Mouse (Mus musculus): ENCODE data around the gene Dip2c.

The Dip2c gene

DNA sequence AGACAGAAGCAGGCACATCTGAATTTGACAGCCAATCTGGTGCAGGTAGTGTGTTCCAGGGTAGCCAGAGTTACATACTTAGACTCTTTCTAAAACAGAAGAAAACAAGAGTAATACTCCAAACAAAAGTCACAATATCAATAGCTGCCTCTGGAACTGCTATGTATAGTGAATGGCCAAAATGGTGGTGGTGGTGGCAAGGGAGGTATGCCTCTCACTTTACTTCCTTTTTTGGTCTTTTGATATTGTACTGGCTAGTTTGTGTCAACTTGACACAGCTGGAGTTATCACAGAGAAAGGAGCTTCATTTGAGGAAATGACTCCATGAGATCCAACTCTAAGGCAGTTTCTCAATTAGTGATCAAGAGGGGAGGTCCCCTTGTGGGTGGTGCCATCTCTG lies 148.1 kb downstream of the Dip2c start:
- no peak for DNase-seq (ENCODE audit: low spot score in 2 of 2)

- no peak for DNase-seq (ENCODE audit: low spot score in 2 of 2)
Measured at GRCm38 (mm10) chr13:9426267-9426666, 149.9 kb downstream of the Dip2c start.

DNA sequence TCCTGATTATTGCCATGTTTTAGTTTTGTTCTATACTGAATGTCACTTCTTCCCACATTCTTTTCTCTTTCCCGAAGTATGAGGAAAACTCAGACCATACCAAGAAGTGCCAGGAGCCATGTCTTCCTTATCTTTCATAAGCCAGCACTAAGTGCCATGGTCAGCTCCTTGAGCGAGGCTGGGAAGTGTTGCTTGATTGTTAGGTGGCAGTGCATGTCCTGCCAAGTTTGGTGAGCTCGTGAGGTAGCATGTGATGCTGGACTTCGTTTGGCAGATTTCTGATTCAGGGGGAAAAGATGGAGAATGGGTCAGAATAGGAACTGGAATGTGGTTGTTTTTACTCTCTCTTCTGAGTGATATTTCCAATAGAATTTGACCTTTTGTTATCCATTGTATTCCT lies 150.5 kb downstream of the Dip2c start:
- DNase-seq (ENCODE audit: low spot score in 2 of 2): no peak

DNA sequence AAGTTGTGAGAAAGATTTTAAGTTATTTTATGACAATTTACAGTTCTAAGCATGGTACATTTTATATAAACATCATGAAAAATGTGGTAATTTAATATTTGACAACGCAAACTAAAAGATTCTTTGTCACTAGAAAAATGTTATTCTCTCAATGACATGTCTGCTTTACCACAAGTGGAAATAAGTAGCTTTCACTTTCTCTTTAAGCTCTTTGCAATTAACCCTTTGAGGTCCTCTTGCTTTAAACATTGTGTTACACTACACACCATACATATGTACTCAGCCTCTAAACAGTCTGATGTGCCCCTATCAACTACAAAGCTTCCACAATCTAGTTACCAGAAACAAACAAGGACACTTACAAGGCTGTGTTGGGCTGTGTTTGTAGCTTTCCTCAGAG lies 153.6 kb downstream of the Dip2c start:
- no peak for DNase-seq (ENCODE audit: low spot score in 2 of 2)

GRCm38 (mm10) chr13:9430724-9431123 lies 154.4 kb downstream of the Dip2c start:
- DNase-seq (ENCODE audit: low spot score in 2 of 2): no peak

- no peak for DNase-seq (ENCODE audit: low spot score in 2 of 2)
Measured at GRCm38 (mm10) chr13:9431441-9431840, 155.1 kb downstream of the Dip2c start.

GRCm38 (mm10) chr13:9443066-9443465 lies 166.7 kb downstream of the Dip2c start:
- DNase-seq (ENCODE audit: low spot score in 2 of 2): no peak

DNA sequence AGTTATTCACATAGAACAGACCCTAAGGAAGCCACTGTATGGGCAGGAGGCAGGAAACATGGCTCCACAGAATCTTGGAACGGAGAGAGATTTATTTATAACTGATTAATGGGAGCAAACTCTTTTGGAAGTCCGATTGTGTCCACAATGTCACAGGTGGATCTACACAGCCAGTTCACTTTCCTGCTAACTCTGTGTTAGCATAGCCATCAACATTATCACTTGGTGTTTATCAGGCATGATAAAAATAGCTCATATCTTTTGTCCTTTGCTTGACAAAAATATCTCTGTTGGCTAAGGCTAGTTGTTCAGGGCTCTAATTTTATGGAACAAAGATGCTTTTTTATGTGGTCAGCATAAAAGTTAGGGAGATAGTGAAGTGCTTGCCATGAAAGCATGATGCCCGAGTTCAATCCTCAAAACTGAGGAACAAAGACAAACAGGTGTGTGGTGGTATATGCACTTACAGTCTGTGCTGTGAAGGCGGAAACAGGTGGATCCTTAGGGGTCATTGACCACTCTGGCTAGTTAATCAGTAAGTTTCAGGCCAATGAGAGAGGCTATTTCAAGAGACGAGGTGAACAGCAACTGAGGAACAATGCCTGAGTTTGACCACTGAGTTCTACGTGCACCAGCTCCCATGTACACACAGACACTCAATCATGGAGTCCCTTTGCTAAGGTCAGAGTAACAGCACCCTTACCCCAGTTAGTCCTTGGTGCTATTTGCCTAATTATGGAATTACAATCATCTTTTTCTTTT lies 169.4 kb downstream of the Dip2c start:
- DNase-seq (ENCODE audit: low spot score in 2 of 2): no peak

GRCm38 (mm10) chr13:9446448-9447115 lies 170.3 kb downstream of the Dip2c start:
- DNase-seq (ENCODE audit: low spot score in 2 of 2): no peak

DNA sequence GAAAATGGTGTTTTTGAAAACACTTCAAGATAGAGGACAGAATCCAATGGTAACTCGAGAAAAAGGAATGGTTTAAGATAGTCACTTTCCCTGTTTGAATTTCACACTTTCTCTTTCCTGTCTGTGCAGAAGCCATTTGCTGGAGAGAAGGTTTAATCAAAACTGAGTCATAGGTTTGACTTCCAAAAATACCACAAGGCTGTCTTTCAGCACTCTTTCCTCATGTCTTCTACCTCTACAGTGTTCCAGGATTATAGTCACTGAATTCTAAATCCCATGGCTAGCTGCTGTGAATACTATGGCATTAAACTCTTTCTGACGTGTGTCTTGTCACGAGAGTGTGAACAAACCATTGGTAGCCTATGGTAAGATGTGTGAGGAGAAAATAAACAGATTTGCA lies 173.9 kb downstream of the Dip2c start:
- no peak for DNase-seq (ENCODE audit: low spot score in 2 of 2)

- no peak for DNase-seq (ENCODE audit: low spot score in 2 of 2)
Measured at GRCm38 (mm10) chr13:9451952-9452351, 175.6 kb downstream of the Dip2c start.

- no peak for DNase-seq (ENCODE audit: low spot score in 2 of 2)
Measured at GRCm38 (mm10) chr13:9454426-9455177, 178.3 kb downstream of the Dip2c start.

GRCm38 (mm10) chr13:9455979-9456378 lies 179.7 kb downstream of the Dip2c start:
- no peak for DNase-seq (ENCODE audit: low spot score in 2 of 2)

DNA sequence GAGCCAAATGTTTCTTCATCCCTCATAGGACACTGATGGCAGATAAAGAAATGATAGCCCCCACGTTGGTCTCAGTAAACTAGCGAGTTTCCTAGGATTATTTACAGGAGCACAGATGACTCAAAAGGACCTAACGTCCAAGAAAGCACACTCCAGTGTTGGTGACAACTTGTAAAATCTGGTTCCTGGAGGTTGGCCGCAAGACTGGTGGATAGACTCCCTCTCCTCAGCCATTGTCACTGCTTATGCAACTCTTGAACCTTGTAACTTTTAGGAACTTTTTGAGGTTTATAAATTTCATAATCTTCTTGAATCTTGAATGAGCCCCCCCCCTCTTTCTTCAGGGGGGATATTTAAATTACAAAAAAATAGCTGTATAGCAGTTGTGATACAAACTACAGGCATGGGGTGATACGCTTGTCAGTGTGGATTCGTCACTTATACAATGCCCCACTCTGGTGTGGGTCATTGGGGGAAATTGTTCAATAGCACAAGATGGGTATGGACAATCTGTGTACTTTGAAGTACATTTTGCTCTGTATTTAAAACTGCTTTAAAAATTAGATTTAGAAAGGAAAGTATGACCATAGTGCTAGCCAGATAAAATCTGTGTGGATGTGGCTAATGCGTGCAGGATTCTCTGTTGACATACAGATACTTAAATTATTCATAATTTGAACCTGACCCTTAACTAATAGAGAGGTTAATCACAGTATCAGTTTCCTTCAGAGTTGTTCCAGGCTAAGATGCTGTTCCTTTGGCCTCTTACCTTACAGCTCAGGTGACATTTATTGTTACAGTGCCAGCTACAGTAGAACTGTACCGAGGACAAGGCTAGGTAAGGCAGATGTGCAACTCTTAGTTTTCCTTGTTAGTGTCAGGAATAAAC lies 181.3 kb downstream of the Dip2c start:
- DNase-seq (ENCODE audit: low spot score in 2 of 2): no peak

GRCm38 (mm10) chr13:9464457-9464856 lies 188.1 kb downstream of the Dip2c start:
- DNase-seq (ENCODE audit: low spot score in 2 of 2): no peak

- DNase-seq (ENCODE audit: low spot score in 2 of 2): peak; percentile 16 to 63
Measured at GRCm38 (mm10) chr13:9467216-9467615, 190.9 kb downstream of the Dip2c start.

- no peak for DNase-seq (ENCODE audit: low spot score in 2 of 2)
Measured at GRCm38 (mm10) chr13:9473383-9473782, 197.1 kb downstream of the Dip2c start.

- no peak for DNase-seq (ENCODE audit: low spot score in 2 of 2)
Measured at GRCm38 (mm10) chr13:9481722-9482121, 205.4 kb downstream of the Dip2c start.

DNA sequence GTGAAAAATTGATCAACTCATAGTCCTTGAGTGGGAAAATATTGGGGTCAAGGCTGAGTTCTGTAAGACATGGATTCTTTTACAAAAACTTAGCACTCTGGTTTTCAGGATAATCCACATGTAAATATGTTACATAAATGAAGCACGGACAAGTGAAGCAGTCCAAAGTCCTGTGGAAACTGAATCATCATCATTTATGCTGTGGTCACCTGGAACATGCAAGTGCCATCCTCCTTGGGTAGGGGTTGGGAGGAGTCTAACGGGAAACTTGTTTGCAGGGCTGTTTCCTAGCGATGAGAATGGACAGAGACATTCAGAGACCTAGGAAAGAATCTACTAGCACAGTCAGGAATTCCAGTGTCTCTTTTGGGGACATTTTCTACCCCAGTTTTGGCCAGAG lies 213.4 kb downstream of the Dip2c start:
- no peak for DNase-seq (ENCODE audit: low spot score in 2 of 2)

DNA sequence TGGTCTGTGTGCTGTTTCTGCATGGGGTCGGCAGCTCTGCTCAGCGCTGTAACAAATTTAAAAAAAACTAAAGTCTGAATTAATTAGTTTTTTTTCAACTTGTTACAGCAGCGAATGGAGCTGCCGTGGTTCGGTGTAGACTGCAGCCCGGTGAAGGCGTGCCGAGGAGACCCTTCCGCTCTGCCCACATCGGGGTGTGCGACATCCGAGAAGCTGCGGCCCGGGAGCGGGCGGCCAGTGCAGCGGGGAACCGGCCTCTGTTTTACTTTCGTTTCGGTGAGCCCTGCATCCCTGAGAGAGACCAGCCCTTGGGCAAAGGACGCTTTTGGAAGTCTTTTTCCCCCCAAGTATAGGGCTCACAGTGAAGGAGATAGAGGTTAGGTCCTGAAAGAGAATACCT lies 218.4 kb downstream of the Dip2c start:
- DNase-seq (ENCODE audit: low spot score in 2 of 2): peak in 1 of 2 experiments; percentile 25

DNA sequence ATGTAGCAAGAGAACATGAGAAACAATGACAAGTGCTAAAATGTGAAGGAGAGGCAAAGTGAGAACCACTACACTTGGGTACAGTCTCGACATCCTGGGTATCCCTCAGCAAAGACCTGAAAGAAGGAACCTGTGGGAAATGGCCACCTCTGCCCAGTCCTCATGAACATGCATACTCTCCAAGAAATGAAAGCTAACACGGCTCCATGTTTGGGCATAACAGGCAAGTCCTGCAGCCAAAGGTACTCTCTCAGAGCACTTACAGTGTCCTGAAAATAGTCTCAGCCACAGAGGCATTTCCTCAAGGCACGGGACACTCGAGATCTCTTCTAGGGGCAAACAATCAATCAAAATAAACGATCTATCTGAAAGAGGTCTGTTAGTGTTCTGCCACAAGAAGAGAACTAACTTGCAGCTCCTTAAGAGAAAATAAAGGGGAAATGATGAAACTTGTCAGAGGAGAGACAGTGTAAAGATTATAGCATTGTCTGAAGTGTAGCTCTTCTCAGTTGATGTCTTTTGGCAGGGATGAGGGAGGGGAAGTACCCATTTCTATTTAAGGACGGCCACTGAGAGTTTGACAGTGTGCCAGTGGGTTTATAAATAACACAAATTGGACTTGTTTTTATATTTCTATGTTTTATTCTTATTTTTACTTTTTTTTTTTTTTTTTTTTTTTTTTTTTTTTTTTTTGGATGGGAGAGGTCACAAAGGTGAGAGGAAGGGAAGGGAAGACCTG lies 228.0 kb downstream of the Dip2c start:
- no peak for DNase-seq (ENCODE audit: low spot score in 2 of 2)

Data from spleen, postnatal 10 days (tissue).